ENCODE assay signal across 8 mouse cellular contexts in genomic region chr11:73175612-73176011, GRCm38 (mm10). TPM values are rescaled to one million over a fixed set of nuclear protein-coding genes. Genes with fewer than 3 reads are reported as not detected.
DNase-seq lines count a peak whose midpoint lies in the region; ATAC-seq and TF ChIP-seq lines count a peak whose summit lies in the region.

No protein-coding gene starts in this region.

- 0 out of 2 replicates have a peak overlapping the region, but pooled peaks have one; percentile 88 for H3K9ac ChIP-seq in intestine, postnatal 0 days (ENCODE audit: low read depth, low read length)
- peak overlapping the region; percentile 94 for H3K9ac ChIP-seq in stomach, postnatal 0 days (ENCODE audit: low read length)

- peak; percentile 19 for DNase-seq in embryo, embryonic 10.5 days (ENCODE audit: low spot score)
- no peak for DNase-seq in embryo, embryonic 11 days
- peak; percentile 89 to 93 for DNase-seq in lung, adult 18-20 months
- peak; percentile 79 for DNase-seq in stomach, postnatal 0 days (ENCODE audit: low spot score)
- DNase-seq in cerebellum, adult 8-10 months = no peak
- no peak for DNase-seq in layer of hippocampus, postnatal 36 days

- peaks cover 12% of the 10 kb centered on the region for H3K4me1 ChIP-seq in bone marrow macrophage, adult 2 months (ENCODE audit: control insufficient read depth, insufficient read depth, low read length)
- H3K4me1 ChIP-seq in intestine, postnatal 0 days (replicated peaks; ENCODE audit: control insufficient read depth, insufficient read depth, low read length) = 0 out of 2 replicates have a peak, but pooled peaks cover 4% of the 10 kb centered on the region
- peaks cover 7% of the 10 kb centered on the region for H3K4me1 ChIP-seq in stomach, postnatal 0 days (replicated peaks; ENCODE audit: control insufficient read depth, insufficient read depth)

- no peaks in the 10 kb centered on the region for H3K9me3 ChIP-seq in intestine, postnatal 0 days (ENCODE audit: control insufficient read depth)
- no peaks in the 10 kb centered on the region for H3K9me3 ChIP-seq in stomach, postnatal 0 days (ENCODE audit: control insufficient read depth, low read length)

- peaks cover 11% of the 10 kb centered on the region for H3K36me3 ChIP-seq in intestine, postnatal 0 days (ENCODE audit: control insufficient read depth, insufficient read depth)
- 0 out of 2 replicates have a peak, but pooled peaks cover 2% of the 10 kb centered on the region for H3K36me3 ChIP-seq in stomach, postnatal 0 days (ENCODE audit: control insufficient read depth, insufficient read depth, low read length)

- 18% methylated on average over 8 of the region's 8 CpGs for WGBS in intestine, postnatal 0 days
- WGBS in stomach, postnatal 0 days = 25% methylated on average over 8 of the region's 8 CpGs

- no peak for TF ChIP-seq POLR2A in bone marrow macrophage, adult 2 months (IDR thresholded peaks at IDR 0.05; ENCODE audit: borderline replicate concordance, low read depth, low read length)

- H3K27ac ChIP-seq in bone marrow macrophage, adult 2 months (ENCODE audit: insufficient read depth, low read depth, low read length) = no peak overlapping the region
- peak overlapping the region; percentile 54; the same call in 1 of the 2 replicates for H3K27ac ChIP-seq in intestine, postnatal 0 days (ENCODE audit: low read depth, low read length)
- 0 out of 2 replicates have a peak overlapping the region, but pooled peaks have one; percentile 56 for H3K27ac ChIP-seq in stomach, postnatal 0 days (replicated peaks)

- peak overlapping the region; percentile 99 for H3K4me3 ChIP-seq in bone marrow macrophage, adult 2 months (ENCODE audit: insufficient read depth, low read length)
- H3K4me3 ChIP-seq in intestine, postnatal 0 days (ENCODE audit: low read depth, low read length) = peak overlapping the region; percentile 98
- H3K4me3 ChIP-seq in stomach, postnatal 0 days (ENCODE audit: low read depth, low read length) = peak overlapping the region; percentile 93

- no peak for TF ChIP-seq EP300 in stomach, postnatal 0 days (optimal IDR thresholded peaks at IDR 0.05)

- TF ChIP-seq CTCF in bone marrow macrophage, adult 2 months (IDR thresholded peaks at IDR 0.05; ENCODE audit: low read depth, low read length) = no peak
- TF ChIP-seq CTCF in intestine, postnatal 0 days (IDR thresholded peaks at IDR 0.05; ENCODE audit: low read depth) = no peak
- no peak for TF ChIP-seq CTCF in stomach, postnatal 0 days (IDR thresholded peaks at IDR 0.05; ENCODE audit: low read depth)

- peak overlapping the region; percentile 86 for H3K4me2 ChIP-seq in intestine, postnatal 0 days (replicated peaks; ENCODE audit: low read depth)
- H3K4me2 ChIP-seq in stomach, postnatal 0 days (replicated peaks; ENCODE audit: low read depth) = peak overlapping the region; percentile 85

- no peaks in the 10 kb centered on the region for H3K27me3 ChIP-seq in intestine, postnatal 0 days (replicated peaks; ENCODE audit: control insufficient read depth, insufficient read depth, low read length)
- H3K27me3 ChIP-seq in stomach, postnatal 0 days (ENCODE audit: control insufficient read depth, insufficient read depth, low read length) = no peaks in the 10 kb centered on the region

- ATAC-seq in intestine, postnatal 0 days = 0 out of 2 replicates have a peak, but pooled peaks have one; percentile 9
- no peak for ATAC-seq in stomach, postnatal 0 days (ENCODE audit: low FRiP score, low TSS enrichment)

RNA-seq across cellular contexts. Expression of gene Emc6, which starts 1.2 kb away (rescaled TPM):
- 41.3 and 43.1 TPM in 2 replicates for polyA plus RNA-seq in bone marrow macrophage, adult 2 months (2012; ENCODE audit: insufficient read depth, insufficient read length, missing spikeins)
- 114 and 120 TPM in 2 replicates for polyA plus RNA-seq in intestine, postnatal 0 days (2015; fragmentation: Nextera tagmentation; extraction: Ambion mirVana)
- 125 and 132 TPM in 2 replicates for polyA plus RNA-seq in stomach, postnatal 0 days (2015; fragmentation: Nextera tagmentation; extraction: Ambion mirVana)
- 10 to 100 TPM; 51.5 to 59.7 TPM for total RNA-seq in layer of hippocampus, postnatal 36 days (2021)

RNA-seq across cellular contexts. Expression of gene Tax1bp3, which starts 1.3 kb away (rescaled TPM):
- polyA plus RNA-seq in bone marrow macrophage, adult 2 months (2012; ENCODE audit: insufficient read depth, insufficient read length, missing spikeins) = 35.4 and 37.3 TPM in 2 replicates
- 215 and 217 TPM in 2 replicates for polyA plus RNA-seq in intestine, postnatal 0 days (2015; fragmentation: Nextera tagmentation; extraction: Ambion mirVana)
- 176 and 184 TPM in 2 replicates for polyA plus RNA-seq in stomach, postnatal 0 days (2015; fragmentation: Nextera tagmentation; extraction: Ambion mirVana)
- 10 to 100 TPM; 10.9 to 11.2 TPM for total RNA-seq in layer of hippocampus, postnatal 36 days (2021)

RNA-seq across cellular contexts. Expression of gene P2rx5, which starts 15.4 kb away (rescaled TPM):
- polyA plus RNA-seq in bone marrow macrophage, adult 2 months (2012; ENCODE audit: insufficient read depth, insufficient read length, missing spikeins) = not detected in 2 replicates
- polyA plus RNA-seq in intestine, postnatal 0 days (2015; fragmentation: Nextera tagmentation; extraction: Ambion mirVana) = 0.04 and 0.08 TPM in 2 replicates
- polyA plus RNA-seq in stomach, postnatal 0 days (2015; fragmentation: Nextera tagmentation; extraction: Ambion mirVana) = 0.44 and 0.48 TPM in 2 replicates
- 1 to 10 TPM; 2.3 to 3.4 TPM for total RNA-seq in layer of hippocampus, postnatal 36 days (2021)

RNA-seq across cellular contexts. Expression of gene Ctns, which starts 23.2 kb away (rescaled TPM):
- 48.2 and 49.7 TPM in 2 replicates for polyA plus RNA-seq in bone marrow macrophage, adult 2 months (2012; ENCODE audit: insufficient read depth, insufficient read length, missing spikeins)
- 46.8 and 53.2 TPM in 2 replicates for polyA plus RNA-seq in intestine, postnatal 0 days (2015; fragmentation: Nextera tagmentation; extraction: Ambion mirVana)
- polyA plus RNA-seq in stomach, postnatal 0 days (2015; fragmentation: Nextera tagmentation; extraction: Ambion mirVana) = 15.9 and 17.4 TPM in 2 replicates
- total RNA-seq in layer of hippocampus, postnatal 36 days (2021) = 10 to 100 TPM; 21.2 to 24.8 TPM

RNA-seq across cellular contexts. Expression of gene Shpk, which starts 23.6 kb away (rescaled TPM):
- polyA plus RNA-seq in bone marrow macrophage, adult 2 months (2012; ENCODE audit: insufficient read depth, insufficient read length, missing spikeins) = 3.3 and 4.0 TPM in 2 replicates
- polyA plus RNA-seq in intestine, postnatal 0 days (2015; fragmentation: Nextera tagmentation; extraction: Ambion mirVana) = 21.3 and 26.3 TPM in 2 replicates
- polyA plus RNA-seq in stomach, postnatal 0 days (2015; fragmentation: Nextera tagmentation; extraction: Ambion mirVana) = 3.4 and 4.0 TPM in 2 replicates
- 1 to 10 TPM; 3.4 to 3.5 TPM for total RNA-seq in layer of hippocampus, postnatal 36 days (2021)

Comparison
In these comparisons a context has a peak if more than half of its experiments do, and no peak if none do; other contexts are left out.
1. DNase-seq: peak in embryo, embryonic 10.5 days (single experiment), lung, adult 18-20 months (2 of 2) and stomach, postnatal 0 days (single experiment); none in embryo, embryonic 11 days (single experiment), cerebellum, adult 8-10 months (single experiment) and layer of hippocampus, postnatal 36 days (0 of 2).
2. Peak in every context shown above with its lines, with median percentiles within 50 percentile points of each other: H3K4me3 ChIP-seq.